Mouse (Mus musculus): Measurements from ENCODE around the gene Zfand3. TPM values are rescaled to one million over a fixed set of nuclear protein-coding genes. Genes with fewer than 3 reads are reported as not detected.

Zfand3 gene
- polyA plus RNA-seq, 1 experiment: 58.6 TPM

GRCm38 (mm10) chr17:29997726-29998125 is 6.8 kb upstream of the Zfand3 start:
- WGBS: 84% methylated on average over 7 of the region's 7 CpGs
- no peak overlapping the region for H3K27ac ChIP-seq (ENCODE audit: insufficient read depth, low read depth, low read length)
- no peaks in the 10 kb centered on the region for H3K4me1 ChIP-seq (ENCODE audit: control insufficient read depth, insufficient read depth, insufficient read length, low read length)
- H3K27me3 ChIP-seq (ENCODE audit: control insufficient read depth, insufficient read depth, low read length): no peaks in the 10 kb centered on the region
- no peaks in the 10 kb centered on the region for H3K36me3 ChIP-seq (ENCODE audit: control insufficient read depth, insufficient read depth, low read length)
- no peak overlapping the region for H3K4me3 ChIP-seq (ENCODE audit: low read depth, low read length)
- TF ChIP-seq CTCF (IDR thresholded peaks at IDR 0.05; ENCODE audit: extremely low read depth, insufficient read length, insufficient replicate concordance, low read depth, low read length) (no peak), POLR2A (IDR thresholded peaks at IDR 0.05; ENCODE audit: low read depth, low read length) (no peak)

DNA sequence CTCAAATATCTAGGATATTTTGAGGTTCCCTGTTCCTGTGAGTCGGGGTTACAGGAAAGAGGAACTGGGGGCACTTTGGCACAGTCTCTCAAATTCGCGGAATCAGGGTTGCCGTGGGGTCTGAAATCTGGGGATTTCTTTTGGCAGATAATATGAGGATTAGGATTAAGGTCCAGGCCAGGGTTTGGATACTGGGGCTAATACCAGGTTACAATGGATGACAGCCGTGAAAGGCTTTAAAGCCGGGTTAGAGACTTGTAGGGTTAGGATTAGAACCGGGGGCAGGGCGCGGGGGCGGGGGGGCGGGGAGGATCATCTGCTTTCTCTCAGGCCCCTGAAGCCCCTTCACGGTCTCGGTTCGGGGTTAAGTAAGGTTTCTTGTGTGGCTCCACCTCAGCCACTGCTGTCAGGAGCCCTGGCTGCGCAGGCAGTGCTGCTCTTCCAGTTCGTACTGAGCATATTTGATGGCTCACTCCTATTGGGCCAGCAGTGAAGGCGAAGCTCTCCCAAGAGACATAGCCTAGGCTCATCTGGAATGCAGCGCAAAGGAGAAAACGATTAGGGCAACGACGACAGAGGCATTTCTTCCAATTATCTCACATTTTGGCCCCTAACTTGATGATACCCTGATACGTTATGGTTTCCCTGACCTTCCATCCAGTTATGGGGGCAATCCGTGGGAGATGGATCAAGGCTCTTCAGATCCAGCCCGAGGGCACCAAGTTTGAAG is 5.8 kb upstream of the Zfand3 start:
- peaks cover 2% of the 10 kb centered on the region; the same call in 1 of the 2 replicates for H3K4me1 ChIP-seq (ENCODE audit: control insufficient read depth, insufficient read depth, insufficient read length, low read length)
- WGBS: 90% methylated on average over 24 of the region's 24 CpGs
- TF ChIP-seq CTCF (IDR thresholded peaks at IDR 0.05; ENCODE audit: extremely low read depth, insufficient read length, insufficient replicate concordance, low read depth, low read length): no peak
- TF ChIP-seq POLR2A (IDR thresholded peaks at IDR 0.05; ENCODE audit: low read depth, low read length): no peak

GRCm38 (mm10) chr17:30005103-30005443 is 540 bp downstream of the Zfand3 start:
- Histone ChIP-seq H3K36me3 (ENCODE audit: control insufficient read depth, insufficient read depth, low read length) (no peaks in the 10 kb centered on the region), H3K4me3 (ENCODE audit: low read depth, low read length) (peak overlapping the region; percentile 93), H3K27me3 (ENCODE audit: control insufficient read depth, insufficient read depth, low read length) (no peaks in the 10 kb centered on the region), H3K4me1 (ENCODE audit: control insufficient read depth, insufficient read depth, insufficient read length, low read length) (peaks cover 24% of the 10 kb centered on the region; the same call in 1 of the 2 replicates), H3K27ac (ENCODE audit: insufficient read depth, low read depth, low read length) (no peak overlapping the region)
- WGBS: 3% methylated on average over 29 of the region's 47 CpGs
- TF ChIP-seq CTCF (IDR thresholded peaks at IDR 0.05; ENCODE audit: extremely low read depth, insufficient read length, insufficient replicate concordance, low read depth, low read length): no peak
- TF ChIP-seq POLR2A (IDR thresholded peaks at IDR 0.05; ENCODE audit: low read depth, low read length): no peak

More for the DNA sequence above, 5.8 kb upstream of the Zfand3 start:
- no peak overlapping the region for H3K27ac ChIP-seq (ENCODE audit: insufficient read depth, low read depth, low read length)
- H3K4me3 ChIP-seq (ENCODE audit: low read depth, low read length): no peak overlapping the region
- H3K27me3 ChIP-seq (ENCODE audit: control insufficient read depth, insufficient read depth, low read length): no peaks in the 10 kb centered on the region
- no peaks in the 10 kb centered on the region for H3K36me3 ChIP-seq (ENCODE audit: control insufficient read depth, insufficient read depth, low read length)

- WGBS: 0% methylated on average over 19 of the region's 19 CpGs
- Histone ChIP-seq H3K27me3 (ENCODE audit: control insufficient read depth, insufficient read depth, low read length) (no peaks in the 10 kb centered on the region), H3K4me1 (ENCODE audit: control insufficient read depth, insufficient read depth, insufficient read length, low read length) (peaks cover 24% of the 10 kb centered on the region; the same call in 1 of the 2 replicates), H3K27ac (ENCODE audit: insufficient read depth, low read depth, low read length) (peak overlapping the region; percentile 69), H3K36me3 (ENCODE audit: control insufficient read depth, insufficient read depth, low read length) (no peaks in the 10 kb centered on the region), H3K4me3 (ENCODE audit: low read depth, low read length) (peak overlapping the region; percentile 93)
- no peak for TF ChIP-seq CTCF (IDR thresholded peaks at IDR 0.05; ENCODE audit: extremely low read depth, insufficient read length, insufficient replicate concordance, low read depth, low read length)
- TF ChIP-seq POLR2A (IDR thresholded peaks at IDR 0.05; ENCODE audit: low read depth, low read length): no peak
Observed at GRCm38 (mm10) chr17:30005451-30005941, 963 bp downstream of the Zfand3 start.

DNA sequence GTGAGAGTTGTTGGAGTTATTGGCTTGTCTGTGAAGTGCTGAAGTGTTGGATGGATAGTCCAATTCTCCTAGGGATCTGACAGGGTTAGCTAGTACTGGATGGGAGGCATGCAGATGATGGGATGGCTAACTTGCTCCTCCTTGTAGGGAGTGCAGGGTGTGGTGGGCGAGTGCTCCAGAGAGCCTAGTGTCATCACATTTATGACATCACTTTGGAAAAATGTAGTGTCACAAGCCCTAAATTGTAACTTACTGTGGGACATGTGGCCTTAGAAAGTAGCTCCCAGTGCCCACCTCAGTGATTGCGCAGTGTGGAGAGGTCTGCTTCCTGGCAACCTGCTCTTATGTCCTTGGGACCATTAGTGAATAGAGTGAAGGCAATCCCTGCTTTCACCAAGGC is 2.3 kb downstream of the Zfand3 start:
- H3K4me1 ChIP-seq (ENCODE audit: control insufficient read depth, insufficient read depth, insufficient read length, low read length): peaks cover 24% of the 10 kb centered on the region; the same call in 1 of the 2 replicates
- peak overlapping the region; percentile 7 for H3K4me3 ChIP-seq (ENCODE audit: low read depth, low read length)
- 61% methylated on average over 2 of the region's 2 CpGs for WGBS
- H3K27me3 ChIP-seq (ENCODE audit: control insufficient read depth, insufficient read depth, low read length): no peaks in the 10 kb centered on the region
- H3K27ac ChIP-seq (ENCODE audit: insufficient read depth, low read depth, low read length): peak overlapping the region; percentile 94
- no peaks in the 10 kb centered on the region for H3K36me3 ChIP-seq (ENCODE audit: control insufficient read depth, insufficient read depth, low read length)
- no peak for TF ChIP-seq CTCF (IDR thresholded peaks at IDR 0.05; ENCODE audit: extremely low read depth, insufficient read length, insufficient replicate concordance, low read depth, low read length)
- TF ChIP-seq POLR2A (IDR thresholded peaks at IDR 0.05; ENCODE audit: low read depth, low read length): no peak

- TF ChIP-seq POLR2A (IDR thresholded peaks at IDR 0.05; ENCODE audit: low read depth, low read length): peak; percentile 12; the same call in 1 of the 2 replicates
- TF ChIP-seq CTCF (IDR thresholded peaks at IDR 0.05; ENCODE audit: extremely low read depth, insufficient read length, insufficient replicate concordance, low read depth, low read length): no peak
- Histone ChIP-seq H3K36me3 (ENCODE audit: control insufficient read depth, insufficient read depth, low read length) (0 out of 2 replicates have a peak, but pooled peaks cover under 1% of the 10 kb centered on the region), H3K27ac (ENCODE audit: insufficient read depth, low read depth, low read length) (peak overlapping the region; percentile 94)
Observed at GRCm38 (mm10) chr17:30007883-30008282, 3.4 kb downstream of the Zfand3 start.

GRCm38 (mm10) chr17:30008392-30008791 is 3.9 kb downstream of the Zfand3 start:
- Histone ChIP-seq H3K36me3 (ENCODE audit: control insufficient read depth, insufficient read depth, low read length) (0 out of 2 replicates have a peak, but pooled peaks cover 1% of the 10 kb centered on the region), H3K27ac (ENCODE audit: insufficient read depth, low read depth, low read length) (peak overlapping the region; percentile 76), H3K4me3 (ENCODE audit: low read depth, low read length) (no peak overlapping the region), H3K27me3 (ENCODE audit: control insufficient read depth, insufficient read depth, low read length) (no peaks in the 10 kb centered on the region), H3K4me1 (ENCODE audit: control insufficient read depth, insufficient read depth, insufficient read length, low read length) (peaks cover 29% of the 10 kb centered on the region; the same call in 1 of the 2 replicates)
- TF ChIP-seq POLR2A (IDR thresholded peaks at IDR 0.05; ENCODE audit: low read depth, low read length) (no peak), CTCF (IDR thresholded peaks at IDR 0.05; ENCODE audit: extremely low read depth, insufficient read length, insufficient replicate concordance, low read depth, low read length) (no peak)

More at GRCm38 (mm10) chr17:30007883-30008282, 3.4 kb downstream of the Zfand3 start:
- H3K4me3 ChIP-seq (ENCODE audit: low read depth, low read length): peak overlapping the region; percentile 29
- H3K4me1 ChIP-seq (ENCODE audit: control insufficient read depth, insufficient read depth, insufficient read length, low read length): peaks cover 29% of the 10 kb centered on the region; the same call in 1 of the 2 replicates
- H3K27me3 ChIP-seq (ENCODE audit: control insufficient read depth, insufficient read depth, low read length): no peaks in the 10 kb centered on the region
- WGBS: 25% methylated on average over 6 of the region's 6 CpGs

All from small intestine, adult 2 months (tissue).